Mouse (Mus musculus) CH12.LX (cell line): ENCODE measurements around the gene Th. TPM values are rescaled to one million over a fixed set of nuclear protein-coding genes. Genes with fewer than 3 reads are reported as not detected.

Experiments used
- DNase-seq: peaks from one replicate; pipeline ENCODE4 v3.0.0-alpha.2; 2013; ENCODE audit errors: extremely low read depth
- H3K27ac ChIP-seq: 2 replicates; pipeline ENCODE4 v1.5.1; 2012; ENCODE audit warnings: low read depth, mild to moderate bottlenecking, control low read depth, moderate library complexity; ENCODE audit not compliant: insufficient read depth
- H3K27me3 ChIP-seq: replicated peaks from 2 replicates; pipeline ENCODE3; 2012; ENCODE audit warnings: inconsistent platforms
- H3K36me3 ChIP-seq, 2 experiments: replicated peaks in 1 of 2; 2 replicates each; pipeline versions ENCODE3 to v1.6.1; 2012; ENCODE audit warnings: inconsistent platforms in 1 of 2, low read length in 1 of 2, mild to moderate bottlenecking in 1 of 2, mixed read lengths in 1 of 2, moderate library complexity in 1 of 2; ENCODE audit not compliant: control insufficient read depth in 1 of 2, insufficient read depth in 1 of 2
- H3K4me1 ChIP-seq, 2 experiments: 2 replicates each; pipeline ENCODE4 v1.6.1; 2012; ENCODE audit warnings: inconsistent platforms in 1 of 2, moderate library complexity in 1 of 2; ENCODE audit not compliant: insufficient read depth in 2 of 2, control insufficient read depth in 1 of 2
- H3K4me2 ChIP-seq: 2 replicates; pipeline ENCODE4 v1.6.1; 2012; ENCODE audit warnings: low read depth, mild to moderate bottlenecking, control low read depth; ENCODE audit not compliant: poor library complexity, insufficient read depth, severe bottlenecking
- H3K4me3 ChIP-seq, 3 experiments: fragments of 150-350 bp in 1 of 3; sonication (generic) in 1 of 3; replicated peaks in 1 of 3; 2 replicates each; pipeline versions ENCODE3 to v1.5.1; 2011 to 2012; ENCODE audit warnings: low read depth in 2 of 3, low read length in 2 of 3, mild to moderate bottlenecking in 2 of 3, moderate library complexity in 2 of 3, control low read depth in 1 of 3, improper control_type of control experiment in 1 of 3, inconsistent platforms in 1 of 3, mixed read lengths in 1 of 3; ENCODE audit not compliant: poor library complexity in 1 of 3
- H3K79me2 ChIP-seq: replicated peaks from 2 replicates; pipeline ENCODE4 v1.6.1; 2012; ENCODE audit warnings: mild to moderate bottlenecking, moderate library complexity; ENCODE audit not compliant: control insufficient read depth, poor library complexity, insufficient read depth, severe bottlenecking; ENCODE audit errors: extremely low read depth
- H3K9ac ChIP-seq: 2 replicates; pipeline ENCODE4 v1.6.1; 2012; ENCODE audit warnings: low read depth, mild to moderate bottlenecking, control low read depth, moderate library complexity; ENCODE audit not compliant: insufficient read depth
- H3K9me3 ChIP-seq: replicated peaks from 2 replicates; pipeline ENCODE3; 2012; ENCODE audit warnings: low read length, inconsistent platforms, mixed read lengths
- BHLHE40 ChIP-seq: IDR thresholded peaks from 2 replicates; pipeline ENCODE4 v1.6.1; 2011; ENCODE audit warnings: mild to moderate bottlenecking, low read depth, low read length, improper control_type of control experiment
- CHD1 ChIP-seq: IDR thresholded peaks from 2 replicates; pipeline ENCODE4 v1.6.1; 2012; ENCODE audit warnings: low read depth, low read length, improper control_type of control experiment, inconsistent platforms
- CHD2 ChIP-seq: IDR thresholded peaks from 2 replicates; pipeline ENCODE4 v1.6.1; 2011; ENCODE audit warnings: low read length, improper control_type of control experiment
- CTCF ChIP-seq, 2 experiments: IDR thresholded peaks in 1 of 2; conservative IDR thresholded peaks in 1 of 2; 2 replicates each; pipeline ENCODE4 v1.5.1; 2011 to 2012; ENCODE audit warnings: low read depth in 2 of 2, low read length in 2 of 2, improper control_type of control experiment in 1 of 2, inconsistent platforms in 1 of 2, mild to moderate bottlenecking in 1 of 2, moderate library complexity in 1 of 2
- E2F4 ChIP-seq: IDR thresholded peaks from 2 replicates; pipeline ENCODE4 v1.6.1; 2011; ENCODE audit warnings: low read depth, low read length, improper control_type of control experiment; ENCODE audit not compliant: insufficient replicate concordance
- ELF1 ChIP-seq: IDR thresholded peaks from 2 replicates; pipeline ENCODE4 v1.6.1; 2014; ENCODE audit warnings: low read depth, mild to moderate bottlenecking, inconsistent platforms, low read length, improper control_type of control experiment
- GABPA ChIP-seq: IDR thresholded peaks from 2 replicates; pipeline ENCODE4 v1.6.1; 2012; ENCODE audit warnings: low read depth, low read length, improper control_type of control experiment, inconsistent platforms; ENCODE audit not compliant: insufficient replicate concordance
- IRF4 ChIP-seq: IDR thresholded peaks from 2 replicates; pipeline ENCODE4 v1.6.1; 2014; ENCODE audit warnings: low read depth, mild to moderate bottlenecking, inconsistent platforms, low read length, improper control_type of control experiment
- JUN ChIP-seq: IDR thresholded peaks from 2 replicates; pipeline ENCODE4 v1.6.1; 2011; ENCODE audit warnings: low read depth, mild to moderate bottlenecking, low read length, improper control_type of control experiment, moderate library complexity; ENCODE audit not compliant: insufficient read depth
- JUND ChIP-seq: conservative IDR thresholded peaks from 2 replicates; pipeline ENCODE4 v1.6.1; 2011; ENCODE audit warnings: low read depth, low read length, improper control_type of control experiment
- MAFK ChIP-seq: IDR thresholded peaks from 2 replicates; pipeline ENCODE4 v1.6.1; 2011; ENCODE audit warnings: low read length, improper control_type of control experiment; ENCODE audit not compliant: insufficient replicate concordance
- MAX ChIP-seq: IDR thresholded peaks from 2 replicates; pipeline ENCODE4 v1.6.1; 2011; ENCODE audit warnings: low read length, improper control_type of control experiment
- MEF2A ChIP-seq: IDR thresholded peaks from 2 replicates; pipeline ENCODE4 v1.6.1; 2014; ENCODE audit warnings: low read depth, mild to moderate bottlenecking, inconsistent platforms, low read length, improper control_type of control experiment, borderline replicate concordance
- MXI1 ChIP-seq: IDR thresholded peaks from 2 replicates; pipeline ENCODE4 v1.6.1; 2011; ENCODE audit warnings: mild to moderate bottlenecking, low read depth, low read length, improper control_type of control experiment
- MYC ChIP-seq: IDR thresholded peaks from 2 replicates; pipeline ENCODE4 v1.6.1; 2011; ENCODE audit warnings: low read depth, mild to moderate bottlenecking, improper control_type of control experiment, low read length
- NELFE ChIP-seq: IDR thresholded peaks from 2 replicates; pipeline ENCODE4 v1.6.1; 2011; ENCODE audit warnings: low read depth, low read length, improper control_type of control experiment
- NRF1 ChIP-seq: IDR thresholded peaks from 2 replicates; pipeline ENCODE4 v1.6.1; 2014; ENCODE audit warnings: low read depth, mild to moderate bottlenecking, inconsistent platforms, low read length, improper control_type of control experiment, moderate library complexity
- PAX5 ChIP-seq: IDR thresholded peaks from 2 replicates; pipeline ENCODE4 v1.6.1; 2012; ENCODE audit warnings: low read length, inconsistent platforms, mixed read lengths
- POLR2AphosphoS2 ChIP-seq: IDR thresholded peaks from 2 replicates; pipeline ENCODE4 v1.6.1; 2011; ENCODE audit warnings: low read depth, low read length, improper control_type of control experiment
- RAD21 ChIP-seq: IDR thresholded peaks from 2 replicates; pipeline ENCODE4 v1.6.1; 2011; ENCODE audit warnings: low read depth, mild to moderate bottlenecking, low read length, improper control_type of control experiment, moderate library complexity
- RCOR1 ChIP-seq: conservative IDR thresholded peaks from 2 replicates; pipeline ENCODE4 v1.6.1; 2012; ENCODE audit warnings: low read depth, mild to moderate bottlenecking, inconsistent platforms, low read length, improper control_type of control experiment
- SIN3A ChIP-seq: IDR thresholded peaks from 2 replicates; pipeline ENCODE4 v1.6.1; 2012; ENCODE audit warnings: low read length, improper control_type of control experiment, inconsistent platforms
- UBTF ChIP-seq: IDR thresholded peaks from 2 replicates; pipeline ENCODE4 v1.6.1; 2012; ENCODE audit warnings: low read depth, mild to moderate bottlenecking, inconsistent platforms, low read length, improper control_type of control experiment, moderate library complexity
- ZMIZ1 ChIP-seq: IDR thresholded peaks from 2 replicates; pipeline ENCODE4 v1.6.1; 2012; ENCODE audit warnings: low read depth, mild to moderate bottlenecking, inconsistent platforms, low read length, improper control_type of control experiment
- dilution Hi-C: fragments of 300-500 bp; cut with MboI; formaldehyde crosslinking; loops from 2 replicates; pipeline ENCODE4 v1.14.3; 2020; ENCODE audit warnings: low sequenced_read_pairs; ENCODE audit not compliant: extremely low pct_unique_long_range_greater_than_20kb, extremely low pct_ligation_motif_present
- in situ Hi-C: fragments of 300-500 bp; cut with MboI; formaldehyde crosslinking; loops from 3 replicates; pipeline ENCODE4 v1.14.3; 2019; ENCODE audit warnings: low sequenced_read_pairs, low pct_ligation_motif_present, low pct_unique_long_range_greater_than_20kb, mixed read lengths
- polyA plus RNA-seq: library from polyadenylated mRNA; unstranded; fragments of >175 nt; gene quantifications from 2 replicates; pipeline ENCODE4 v1.2.1, GENCODE M21; 2012; ENCODE audit warnings: low read depth; ENCODE audit not compliant: insufficient read length
- total RNA-seq, 2 experiments: library from RNA; depleted of rRNA; stranded (reverse); fragments of 300-350 nt in 1 of 2; fragments of >200 nt in 1 of 2; gene quantifications; 2 replicates each; pipeline ENCODE4 v1.2.3; 2012 to 2014

Th gene
- total and polyA plus RNA-seq, 3 experiments, result not detected

DNA sequence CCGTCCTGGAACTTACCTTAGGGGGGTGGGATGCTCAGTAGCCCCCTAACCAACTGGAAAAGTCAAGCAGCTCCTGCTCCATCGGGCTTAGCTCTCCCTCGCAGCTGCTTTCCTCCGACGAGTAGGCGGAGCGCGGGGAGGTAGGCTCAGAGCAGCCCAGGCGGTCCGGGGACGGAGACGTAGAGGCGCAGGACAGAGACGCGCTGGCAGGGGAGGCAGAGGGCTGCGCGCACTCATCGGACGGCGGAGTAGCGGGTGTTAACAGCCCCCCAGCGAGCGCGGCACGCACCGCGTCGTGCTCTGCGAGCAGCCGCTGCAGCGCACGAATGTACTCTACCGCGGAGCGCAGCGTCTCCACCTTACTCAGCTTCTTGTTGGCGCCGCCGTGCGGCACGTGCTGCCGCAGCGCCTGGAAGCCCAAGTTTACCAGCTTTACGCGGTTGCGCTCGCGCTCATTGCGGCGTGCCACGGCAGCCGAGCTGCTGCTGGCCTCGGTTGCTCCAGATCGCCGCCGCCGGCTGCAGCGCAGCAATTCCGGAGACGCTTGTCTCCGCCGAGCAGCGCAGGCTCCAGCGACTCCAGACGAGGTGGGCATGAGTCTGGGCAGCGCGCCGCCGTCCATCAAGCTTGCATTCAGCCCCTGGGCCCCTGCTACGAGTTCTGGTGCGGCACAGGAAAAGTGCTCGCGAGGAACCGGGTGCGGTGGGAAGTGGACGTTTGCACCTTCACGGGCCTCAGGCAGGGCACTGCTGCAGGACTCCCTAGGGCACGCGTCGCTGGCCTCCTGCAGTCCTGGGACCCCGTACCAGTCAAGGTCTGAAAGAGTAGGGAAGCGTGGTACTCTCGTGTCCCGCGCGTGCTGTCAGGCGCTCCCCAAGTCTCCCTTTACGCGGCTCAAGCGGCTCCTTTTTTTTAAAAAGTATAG lies 37.2 kb upstream of the Th start:
- in situ Hi-C loops, result no loop called here
- H3K27ac ChIP-seq, result no peak overlapping the region
- no peak for DNase-seq
- peaks cover 86% of the 10 kb centered on the region for H3K27me3 ChIP-seq
- H3K9ac ChIP-seq, result no peak overlapping the region
- H3K4me1 ChIP-seq, result peaks cover 11 to 12% of the 10 kb centered on the region in 2 experiments; a peak in 3 of 4 replicates
- peaks cover 16% of the 10 kb centered on the region for H3K9me3 ChIP-seq
- peak overlapping the region; percentile 68 for H3K4me2 ChIP-seq
- H3K79me2 ChIP-seq, result no peaks in the 10 kb centered on the region
- H3K36me3 ChIP-seq, result no peaks in the 10 kb centered on the region
- peak overlapping the region in 2 of 3 experiments; percentile 22 to 48 for H3K4me3 ChIP-seq
- TF ChIP-seq E2F4 (no peak), MAX (peak; percentile 26; the same call in 1 of the 2 replicates), RCOR1 (no peak), UBTF (no peak), JUND (no peak), ZMIZ1 (no peak), CTCF (conservative IDR thresholded peaks at IDR 0.05 in 1 of 2, IDR thresholded peaks at IDR 0.05 in 1 of 2; ENCODE audit: low read depth in 2 of 2, low read length in 2 of 2) (peak in 1 of 2 experiments; percentile 15; a peak in 1 of 4 replicates), GABPA (no peak), MXI1 (no peak; the same call in 1 of the 2 replicates), NRF1 (no peak), CHD2 (no peak), POLR2AphosphoS2 (no peak), ELF1 (no peak), MEF2A (no peak), MAFK (no peak), JUN (no peak), CHD1 (no peak), BHLHE40 (peak; percentile 85), PAX5 (no peak), MYC (no peak), SIN3A (no peak), NELFE (no peak), RAD21 (no peak), IRF4 (no peak)
- dilution Hi-C loops, result no loop called here
